Mouse (Mus musculus) embryonic fibroblast, embryonic 13.5 days (primary cell): ENCODE data around the gene Poglut1.

ENCODE experiments used
- CTCF ChIP-seq: IDR thresholded peaks from 2 replicates; pipeline ENCODE4 v1.5.1; 2011; ENCODE audit warnings: mild to moderate bottlenecking, control low read depth, low read length, moderate library complexity, borderline replicate concordance; ENCODE audit not compliant: insufficient read depth
- POLR2A ChIP-seq: IDR thresholded peaks from 2 replicates; pipeline ENCODE4 v1.6.1; 2011; ENCODE audit warnings: low read depth, mild to moderate bottlenecking, control low read depth, low read length, moderate library complexity

DNA sequence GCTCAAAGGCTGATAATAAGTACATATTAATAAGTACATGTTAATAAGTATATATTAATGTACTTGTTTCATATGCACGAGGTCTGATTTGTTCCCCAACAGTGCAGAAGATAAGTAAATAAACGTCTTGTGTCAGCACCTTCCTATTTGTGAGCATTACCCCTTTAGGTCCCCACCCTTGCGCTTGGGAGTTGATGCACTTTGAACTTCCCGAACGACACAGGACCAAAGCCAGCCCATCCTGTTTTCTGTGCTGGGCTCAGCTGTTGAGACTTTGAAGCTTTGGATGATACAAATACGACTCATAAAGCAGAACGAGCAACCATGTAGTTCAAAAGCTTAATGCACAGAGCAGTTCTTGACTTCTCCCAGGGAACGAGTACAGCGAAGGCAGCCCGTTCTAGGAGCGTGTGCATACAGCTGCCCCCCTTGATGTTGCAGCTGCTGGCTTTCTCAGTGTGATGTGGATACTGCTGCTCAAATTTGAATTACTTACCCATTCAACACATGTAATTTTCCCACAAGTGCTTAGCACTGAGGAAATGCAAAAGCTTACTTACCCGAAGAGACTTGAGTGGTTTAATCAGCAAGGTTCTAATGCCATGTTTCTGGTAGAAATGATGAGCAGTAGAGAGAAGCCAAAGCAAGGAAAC, 42.1 kb upstream of the Poglut1 start:
- TF ChIP-seq CTCF (no peak), POLR2A (no peak)
